In genomic region chr12:99011161-99011861, GRCm38 (mm10) we compare ENCODE assay signal across 9 mouse cellular contexts.
DNase-seq lines count a peak whose midpoint lies in the region; ATAC-seq and TF ChIP-seq lines count a peak whose summit lies in the region.
"Had no signal": no experiment of that assay in that cellular context is flagged by ENCODE, and none has a peak within 500 bp of the region (broad histone marks: within the 10 kb centered on the region; RNA-seq: fewer than 3 reads in every experiment).

No protein-coding gene starts in this region.

- peak overlapping the region; percentile 5; the same call in 1 of the 2 replicates for H3K4me3 ChIP-seq in lung, postnatal 0 days (ENCODE audit: low read depth, low read length)
- 0 out of 2 replicates have a peak overlapping the region, but pooled peaks have one; percentile 7 for H3K4me3 ChIP-seq in limb, embryonic 12.5 days (replicated peaks)
- H3K4me3 ChIP-seq: liver, embryonic 15.5 days had no signal

- no peaks in the 10 kb centered on the region for H3K27me3 ChIP-seq in lung, postnatal 0 days (replicated peaks; ENCODE audit: insufficient read depth, low read length)
- no peaks in the 10 kb centered on the region for H3K27me3 ChIP-seq in limb, embryonic 12.5 days
- H3K27me3 ChIP-seq: liver, embryonic 15.5 days had no signal

- WGBS in lung, postnatal 0 days, result 12% methylated on average over 22 of the region's 22 CpGs
- WGBS in limb, embryonic 12.5 days, result 13% methylated on average over 22 of the region's 22 CpGs

- H3K4me1 ChIP-seq in lung, postnatal 0 days (ENCODE audit: insufficient read depth, low read depth, low read length), result no peaks in the 10 kb centered on the region
- peaks cover 4% of the 10 kb centered on the region; the same call in 1 of the 2 replicates for H3K4me1 ChIP-seq in limb, embryonic 12.5 days (replicated peaks)
- H3K4me1 ChIP-seq: liver, embryonic 15.5 days had no signal

- DNase-seq in adrenal gland, adult 2 months, result peak; percentile 34
- no peak for DNase-seq in adrenal gland, adult 8-10 months
- no peak for DNase-seq in lung, postnatal 0 days (ENCODE audit: low spot score)
- DNase-seq in lung, postnatal 14 days, result no peak
- peak; percentile 44 for DNase-seq in testis, postnatal 10 days (ENCODE audit: low spot score)
- no peak for DNase-seq in spleen, postnatal 10 days (ENCODE audit: low spot score in 2 of 2)
- DNase-seq in frontal cortex, postnatal 14 days (ENCODE audit: low spot score in 2 of 2), result no peak

- peak overlapping the region; percentile 12; the same call in 1 of the 2 replicates for H3K4me2 ChIP-seq in lung, postnatal 0 days (replicated peaks; ENCODE audit: low read depth, low read length)
- peak overlapping the region; percentile 42 for H3K4me2 ChIP-seq in limb, embryonic 12.5 days
- H3K4me2 ChIP-seq: liver, embryonic 15.5 days had no signal

- no peak overlapping the region for H3K27ac ChIP-seq in lung, postnatal 0 days (ENCODE audit: low read length)
- no peak overlapping the region for H3K27ac ChIP-seq in limb, embryonic 12.5 days
- H3K27ac ChIP-seq: liver, embryonic 15.5 days had no signal

- no peaks in the 10 kb centered on the region for H3K36me3 ChIP-seq in lung, postnatal 0 days (ENCODE audit: insufficient read depth, low read length)
- H3K36me3 ChIP-seq in limb, embryonic 12.5 days, result no peaks in the 10 kb centered on the region
- H3K36me3 ChIP-seq: liver, embryonic 15.5 days had no signal

- TF ChIP-seq EP300 in lung, postnatal 0 days (IDR thresholded peaks at IDR 0.05), result no peak

- no peak for TF ChIP-seq CTCF in lung, postnatal 0 days (IDR thresholded peaks at IDR 0.05)

- ATAC-seq in lung, postnatal 0 days, result no peak
- ATAC-seq in limb, embryonic 12.5 days (ENCODE audit: insufficient number of reproducible peaks, insufficient read depth, low FRiP score, low TSS enrichment, low read depth), result no peak

- no peak overlapping the region for H3K9ac ChIP-seq in lung, postnatal 0 days (replicated peaks; ENCODE audit: low read depth)
- H3K9ac ChIP-seq in limb, embryonic 12.5 days (replicated peaks), result no peak overlapping the region
- H3K9ac ChIP-seq: liver, embryonic 15.5 days had no signal

- no peaks in the 10 kb centered on the region for H3K9me3 ChIP-seq in lung, postnatal 0 days (ENCODE audit: low read length)
- H3K9me3 ChIP-seq in limb, embryonic 12.5 days, result no peaks in the 10 kb centered on the region
- H3K9me3 ChIP-seq: liver, embryonic 15.5 days had no signal

Comparison
In these comparisons a context has a peak if more than half of its experiments do, and no peak if none do; other contexts are left out.
1. DNase-seq: peak in adrenal gland, adult 2 months (single experiment) and testis, postnatal 10 days (single experiment); none in adrenal gland, adult 8-10 months (single experiment), lung, postnatal 0 days (single experiment), lung, postnatal 14 days (single experiment), spleen, postnatal 10 days (0 of 2) and frontal cortex, postnatal 14 days (0 of 2).